Mouse (Mus musculus) hindbrain, embryonic 15.5 days (tissue): Measurements from ENCODE around the gene Icmt. TPM values are rescaled to one million over a fixed set of nuclear protein-coding genes. Genes with fewer than 3 reads are reported as not detected.
A peak's percentile ranks its signal among the peaks of the same experiment; 100 is the strongest.

Source experiments
- ATAC-seq: fragments of 200-750 bp; cut with Nextera tagmentation; 2 replicates; pipeline ENCODE4 v1.8.0; 2017; ENCODE audit warnings: low read depth, moderate number of reproducible peaks, moderate TSS enrichment; ENCODE audit not compliant: low FRiP score
- H3K27ac ChIP-seq: fragments of 300-500 bp; sonication (generic); replicated peaks from 2 replicates; pipeline ENCODE4 v1.5.1; 2015; ENCODE audit warnings: mild to moderate bottlenecking, inconsistent platforms
- H3K27me3 ChIP-seq: fragments of 300-500 bp; sonication (generic); 2 replicates; pipeline ENCODE4 v1.6.1; 2015; ENCODE audit warnings: control low read depth, inconsistent platforms
- H3K36me3 ChIP-seq: fragments of 300-500 bp; sonication (generic); 2 replicates; pipeline ENCODE4 v1.6.1; 2015; ENCODE audit warnings: control low read depth, inconsistent platforms
- H3K4me1 ChIP-seq: fragments of 300-500 bp; sonication (generic); replicated peaks from 2 replicates; pipeline ENCODE4 v1.6.1; 2015; ENCODE audit warnings: control low read depth, inconsistent platforms
- H3K4me2 ChIP-seq: fragments of 300-500 bp; sonication (generic); 2 replicates; pipeline ENCODE4 v1.6.1; 2015; ENCODE audit warnings: moderate library complexity, mild to moderate bottlenecking, inconsistent platforms
- H3K4me3 ChIP-seq: fragments of 300-500 bp; sonication (generic); 2 replicates; pipeline ENCODE4 v1.5.1; 2015; ENCODE audit warnings: mild to moderate bottlenecking, inconsistent platforms
- H3K9ac ChIP-seq: fragments of 300-500 bp; sonication (generic); 2 replicates; pipeline ENCODE4 v1.6.1; 2015; ENCODE audit warnings: inconsistent platforms
- H3K9me3 ChIP-seq: fragments of 300-500 bp; sonication (generic); 2 replicates; pipeline ENCODE4 v1.6.1; 2016; ENCODE audit warnings: control low read depth, inconsistent platforms
- WGBS: fragments of 180-500 bp; shearing (Covaris S2); methylation state at CpG from one replicate; pipeline ENCODE4 v1.1.7; 2015; 5-methylcytosine and 5-hydroxymethylcytosine counted together
- polyA plus RNA-seq: library from polyadenylated mRNA; unstranded; fragments of >200 nt; fragmentation: Nextera tagmentation; extraction: Ambion mirVana; gene quantifications from 2 replicates; pipeline ENCODE4 v1.2.1, GENCODE M21; 2015

The Icmt gene
- polyA plus RNA-seq, 1 experiment from 2014 or later: 22.2 TPM

GRCm38 (mm10) chr4:152266236-152266895 lies 30.7 kb upstream of the Icmt start:
- Histone ChIP-seq H3K4me1 (peaks cover 41% of the 10 kb centered on the region), H3K4me2 (no peak overlapping the region), H3K4me3 (no peak overlapping the region), H3K36me3 (peaks cover 3% of the 10 kb centered on the region; the same call in 1 of the 2 replicates), H3K9ac (no peak overlapping the region), H3K9me3 (no peaks in the 10 kb centered on the region), H3K27me3 (0 out of 2 replicates have a peak, but pooled peaks cover 2% of the 10 kb centered on the region), H3K27ac (peak overlapping the region; percentile 54)
- ATAC-seq: no peak
- 39% methylated on average over 10 of the region's 10 CpGs for WGBS

- peak; percentile 27; the same call in 1 of the 2 replicates for ATAC-seq
- peaks cover 44% of the 10 kb centered on the region for H3K4me1 ChIP-seq
- no peak overlapping the region for H3K4me2 ChIP-seq
- peak overlapping the region; percentile 48; the same call in 1 of the 2 replicates for H3K27ac ChIP-seq
- WGBS: 58% methylated on average over 13 of the region's 13 CpGs
- H3K27me3 ChIP-seq: 0 out of 2 replicates have a peak, but pooled peaks cover 3% of the 10 kb centered on the region
- no peak overlapping the region for H3K9ac ChIP-seq
- no peak overlapping the region for H3K4me3 ChIP-seq
- no peaks in the 10 kb centered on the region for H3K9me3 ChIP-seq
- H3K36me3 ChIP-seq: peaks cover 7% of the 10 kb centered on the region; the same call in 1 of the 2 replicates
Observed at GRCm38 (mm10) chr4:152267748-152268369, 29.2 kb upstream of the Icmt start.

- Histone ChIP-seq H3K4me3 (no peak overlapping the region), H3K9ac (no peak overlapping the region), H3K27ac (no peak overlapping the region), H3K27me3 (peaks cover 5% of the 10 kb centered on the region; the same call in 1 of the 2 replicates), H3K36me3 (peaks cover 4% of the 10 kb centered on the region; the same call in 1 of the 2 replicates), H3K9me3 (no peaks in the 10 kb centered on the region), H3K4me1 (peaks cover 55% of the 10 kb centered on the region), H3K4me2 (no peak overlapping the region)
- ATAC-seq: no peak
- 87% methylated on average over 13 of the region's 13 CpGs for WGBS
Observed at GRCm38 (mm10) chr4:152269967-152270366, 27.1 kb upstream of the Icmt start.

GRCm38 (mm10) chr4:152270599-152270998 lies 26.4 kb upstream of the Icmt start:
- Histone ChIP-seq H3K27ac (no peak overlapping the region), H3K4me2 (no peak overlapping the region), H3K9me3 (no peaks in the 10 kb centered on the region), H3K4me3 (no peak overlapping the region), H3K27me3 (peaks cover 9% of the 10 kb centered on the region; the same call in 1 of the 2 replicates), H3K4me1 (peaks cover 58% of the 10 kb centered on the region), H3K36me3 (peaks cover 3% of the 10 kb centered on the region; the same call in 1 of the 2 replicates), H3K9ac (no peak overlapping the region)
- ATAC-seq: no peak
- WGBS: 63% methylated on average over 9 of the region's 9 CpGs

- Histone ChIP-seq H3K9me3 (no peaks in the 10 kb centered on the region), H3K36me3 (peaks cover 3% of the 10 kb centered on the region; the same call in 1 of the 2 replicates), H3K9ac (no peak overlapping the region), H3K27me3 (peaks cover 16% of the 10 kb centered on the region), H3K4me2 (no peak overlapping the region), H3K4me3 (no peak overlapping the region), H3K27ac (no peak overlapping the region), H3K4me1 (peaks cover 60% of the 10 kb centered on the region)
- no peak for ATAC-seq
- WGBS: 93% methylated on average over 11 of the region's 11 CpGs
Observed at GRCm38 (mm10) chr4:152271334-152271733, 25.7 kb upstream of the Icmt start.

- Histone ChIP-seq H3K27me3 (peaks cover 22% of the 10 kb centered on the region), H3K27ac (peak overlapping the region; percentile 26; the same call in 1 of the 2 replicates), H3K36me3 (peaks cover 3% of the 10 kb centered on the region; the same call in 1 of the 2 replicates), H3K9me3 (no peaks in the 10 kb centered on the region), H3K9ac (no peak overlapping the region), H3K4me3 (no peak overlapping the region), H3K4me1 (peaks cover 61% of the 10 kb centered on the region), H3K4me2 (no peak overlapping the region)
- 75% methylated on average over 7 of the region's 7 CpGs for WGBS
- no peak for ATAC-seq
Observed at GRCm38 (mm10) chr4:152272006-152272405, 25.0 kb upstream of the Icmt start.

- H3K9me3 ChIP-seq: no peaks in the 10 kb centered on the region
- WGBS: 40% methylated on average over 9 of the region's 9 CpGs
- H3K27ac ChIP-seq: peak overlapping the region; percentile 80; the same call in 1 of the 2 replicates
- H3K9ac ChIP-seq: no peak overlapping the region
- peaks cover 3% of the 10 kb centered on the region; the same call in 1 of the 2 replicates for H3K36me3 ChIP-seq
- peaks cover 58% of the 10 kb centered on the region for H3K4me1 ChIP-seq
- H3K27me3 ChIP-seq: peaks cover 26% of the 10 kb centered on the region
- no peak for ATAC-seq
- no peak overlapping the region for H3K4me3 ChIP-seq
- peak overlapping the region; percentile 92; the same call in 1 of the 2 replicates for H3K4me2 ChIP-seq
Observed at GRCm38 (mm10) chr4:152272449-152273049, 24.5 kb upstream of the Icmt start.

- H3K27me3 ChIP-seq: peaks cover 26% of the 10 kb centered on the region
- peak overlapping the region; percentile 92 for H3K4me2 ChIP-seq
- H3K9ac ChIP-seq: no peak overlapping the region
- no peaks in the 10 kb centered on the region for H3K9me3 ChIP-seq
- H3K4me3 ChIP-seq: peak overlapping the region; percentile 66; the same call in 1 of the 2 replicates
- H3K36me3 ChIP-seq: peaks cover 3% of the 10 kb centered on the region; the same call in 1 of the 2 replicates
- H3K27ac ChIP-seq: peak overlapping the region; percentile 80
- peaks cover 52% of the 10 kb centered on the region for H3K4me1 ChIP-seq
- peak; percentile 4; the same call in 1 of the 2 replicates for ATAC-seq
- WGBS: 22% methylated on average over 3 of the region's 3 CpGs
Observed at GRCm38 (mm10) chr4:152273191-152273590, 23.8 kb upstream of the Icmt start.

- Histone ChIP-seq H3K27me3 (peaks cover 26% of the 10 kb centered on the region), H3K36me3 (0 out of 2 replicates have a peak, but pooled peaks cover 3% of the 10 kb centered on the region), H3K9ac (peak within 1 kb of the TSS; percentile 80), H3K4me2 (peak within 1 kb of the TSS; percentile 92), H3K9me3 (no peaks in the 10 kb centered on the region), H3K4me3 (peak within 1 kb of the TSS; percentile 66), H3K27ac (peak within 1 kb of the TSS; percentile 80), H3K4me1 (peaks cover 51% of the 10 kb centered on the region)
- ATAC-seq: peak; percentile 66
- under 1% methylated on average over 29 of the region's 48 CpGs for WGBS
Observed at GRCm38 (mm10) chr4:152273621-152274236, 23.3 kb upstream of the Icmt start, which contains the start of gene Gpr153. TSS of gene Gpr153 (plus strand) at chr4:152274232.

- Histone ChIP-seq H3K4me2 (peak overlapping the region; percentile 92), H3K4me3 (peak overlapping the region; percentile 66), H3K27ac (peak overlapping the region; percentile 80; the same call in 1 of the 2 replicates), H3K4me1 (peaks cover 46% of the 10 kb centered on the region), H3K9me3 (no peaks in the 10 kb centered on the region), H3K27me3 (peaks cover 33% of the 10 kb centered on the region), H3K36me3 (0 out of 2 replicates have a peak, but pooled peaks cover 3% of the 10 kb centered on the region), H3K9ac (peak overlapping the region; percentile 80)
- ATAC-seq: peak; percentile 33; the same call in 1 of the 2 replicates
- 1% methylated on average over 20 of the region's 20 CpGs for WGBS
Observed at GRCm38 (mm10) chr4:152274681-152275131, 22.3 kb upstream of the Icmt start.
